ENCODE assay signal across 28 mouse cellular contexts in genomic region chr12:75339894-75340293, GRCm38 (mm10). TPM values are rescaled to one million over a fixed set of nuclear protein-coding genes. Genes with fewer than 3 reads are reported as not detected.
DNase-seq lines count a peak whose midpoint lies in the region; ATAC-seq lines count a peak whose summit lies in the region.
"Had no signal": no experiment of that assay in that cellular context is flagged by ENCODE, and none has a peak within 500 bp of the region (broad histone marks: within the 10 kb centered on the region; RNA-seq: fewer than 3 reads in every experiment).

No protein-coding gene starts in this region.

- no peaks in the 10 kb centered on the region for H3K4me1 ChIP-seq in heart, embryonic 10.5 days
- H3K4me1 ChIP-seq: embryonic facial prominence, embryonic 13.5 days; embryonic facial prominence, embryonic 15.5 days; forebrain, embryonic 10.5 days; forebrain, embryonic 12.5 days had no signal

- DNase-seq in heart, adult 11 months = peak; percentile 75
- DNase-seq in heart, embryonic 10.5 days (ENCODE audit: low spot score) = no peak
- peak; percentile 4 for DNase-seq in ZHBTc4 (ENCODE audit: low read depth, low spot score)
- DNase-seq in adrenal gland, adult 8-10 months = no peak
- DNase-seq in natural killer cell, adult 2 months (ENCODE audit: low spot score in 2 of 2) = no peak
- DNase-seq: adrenal gland, adult 2 months; adrenal gland, postnatal 14 days; adrenal gland, postnatal 36 days; B cell, adult 2 months; cerebellum, adult 11-12 months; cerebellum, adult 2 months; cerebellum, adult 9-10 months; cerebellum, postnatal 10 days; cerebellum, postnatal 25 days; embryo, embryonic 11 days had no signal

- ATAC-seq in megakaryocyte progenitor cell, adult 5-6 weeks (replicated peaks; ENCODE audit: poor library complexity) = peak; percentile 68
- ATAC-seq: CD4-positive, CD25-positive, alpha-beta regulatory T cell, adult 4 months; forebrain, embryonic 14.5 days; forebrain, embryonic 16.5 days; Patski had no signal

- no peak overlapping the region for H3K4me3 ChIP-seq in heart, embryonic 10.5 days
- H3K4me3 ChIP-seq: embryonic facial prominence, embryonic 13.5 days; embryonic facial prominence, embryonic 15.5 days; erythroblast, embryonic 14.5 days; forebrain, embryonic 10.5 days; forebrain, embryonic 12.5 days had no signal

- no peak overlapping the region for H3K27ac ChIP-seq in heart, embryonic 10.5 days
- H3K27ac ChIP-seq: embryonic facial prominence, embryonic 13.5 days; embryonic facial prominence, embryonic 15.5 days; forebrain, embryonic 10.5 days; forebrain, embryonic 12.5 days had no signal

- no peaks in the 10 kb centered on the region for H3K36me3 ChIP-seq in heart, embryonic 10.5 days
- H3K36me3 ChIP-seq: embryonic facial prominence, embryonic 13.5 days; embryonic facial prominence, embryonic 15.5 days; forebrain, embryonic 10.5 days; forebrain, embryonic 12.5 days; G1E had no signal

- H3K27me3 ChIP-seq in heart, embryonic 10.5 days (ENCODE audit: insufficient read depth, poor library complexity, severe bottlenecking) = no peaks in the 10 kb centered on the region
- H3K27me3 ChIP-seq: CH12.LX; embryonic facial prominence, embryonic 13.5 days; embryonic facial prominence, embryonic 15.5 days; forebrain, embryonic 12.5 days had no signal

- 86% methylated on average over 3 of the region's 3 CpGs for WGBS in heart, embryonic 10.5 days

- H3K9me3 ChIP-seq in heart, embryonic 10.5 days = no peaks in the 10 kb centered on the region
- H3K9me3 ChIP-seq: embryonic facial prominence, embryonic 13.5 days; embryonic facial prominence, embryonic 15.5 days; forebrain, embryonic 10.5 days; forebrain, embryonic 12.5 days; G1E had no signal

RNA-seq across cellular contexts. Expression of gene Rhoj, which starts 31.8 kb away (rescaled TPM):
- 26.0 and 29.0 TPM in 2 replicates for polyA plus RNA-seq in heart, embryonic 10.5 days (2016; fragmentation: Nextera tagmentation; extraction: Ambion mirVana)
- 2.2 and 2.6 TPM in 2 replicates for total RNA-seq in megakaryocyte progenitor cell, adult 5-6 weeks (2015)
- 1.6 and 2.0 TPM in 2 replicates for total RNA-seq in megakaryocyte progenitor cell, adult 5-6 weeks (2017)
- 10 to 100 TPM; 12.0 to 17.9 (median 14.9) TPM for total RNA-seq in adrenal gland, adult 8-10 months (2022)
- total RNA-seq: CH12.LX; common myeloid progenitor, adult 5-6 weeks had no signal
- polyA plus RNA-seq: G1E had no signal

Comparison
In these comparisons a context has a peak if more than half of its experiments do, and no peak if none do; other contexts are left out.
1. DNase-seq: peak in heart, adult 11 months (single experiment) and ZHBTc4 (single experiment); none in heart, embryonic 10.5 days (single experiment), adrenal gland, adult 8-10 months (single experiment) and natural killer cell, adult 2 months (0 of 2).